Mouse (Mus musculus): Measurements from ENCODE around the gene Gsto1.

DNA sequence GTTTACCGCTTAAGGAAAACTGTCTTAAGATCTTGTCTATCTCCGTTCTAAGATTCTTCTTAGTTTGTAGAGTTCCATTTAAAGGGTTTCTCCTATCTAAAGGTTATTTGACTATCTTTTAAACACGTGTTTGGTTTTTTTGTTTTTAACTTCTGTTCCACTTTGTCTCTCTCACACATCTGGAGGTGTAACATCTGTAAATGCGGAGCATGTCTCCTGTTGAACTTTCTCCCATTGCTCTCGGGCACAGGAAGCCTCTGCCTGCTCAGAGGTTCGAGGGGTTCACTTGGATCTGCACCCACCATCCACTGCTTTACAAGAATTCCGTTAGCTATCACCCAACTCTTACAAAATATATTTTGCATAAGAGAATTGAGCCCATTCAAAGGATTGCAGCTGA is 26.8 kb downstream of the Gsto1 start:
- no peak for TF ChIP-seq GATA1 (IDR thresholded peaks at IDR 0.05; ENCODE audit: low read length)
- no peak for TF ChIP-seq TAL1 (IDR thresholded peaks at IDR 0.05; ENCODE audit: low read length)

Data from erythroblast, embryonic 14.5 days (primary cell).